10 mouse cellular contexts compared by ENCODE assay signal in the genomic region with DNA sequence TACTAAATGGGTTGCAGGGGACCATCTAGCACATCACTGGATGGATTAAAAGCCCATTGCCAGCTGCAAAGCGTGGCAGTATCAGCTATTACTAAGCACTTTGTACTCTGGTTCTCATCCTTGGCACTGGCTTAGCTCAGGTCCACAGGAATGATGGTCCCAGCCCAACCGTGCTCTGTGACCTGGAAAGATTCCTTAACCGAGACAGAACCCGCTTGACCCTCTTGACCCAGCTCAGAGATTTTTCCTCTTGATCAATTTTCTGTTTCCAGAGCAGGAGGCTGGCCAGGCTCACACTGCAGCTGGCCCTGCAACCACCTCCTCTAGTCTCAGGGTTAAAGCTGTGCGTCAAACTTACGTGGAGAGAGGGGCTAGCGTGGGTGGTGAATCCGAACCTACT. TPM values are rescaled to one million over a fixed set of nuclear protein-coding genes. Genes with fewer than 3 reads are reported as not detected.
A peak's percentile ranks its signal among the peaks of the same experiment; 100 is the strongest.
DNase-seq lines count a peak whose midpoint lies in the region; ATAC-seq and TF ChIP-seq lines count a peak whose summit lies in the region.
"Had no signal": no experiment of that assay in that cellular context is flagged by ENCODE, and none has a peak within 500 bp of the region (broad histone marks: within the 10 kb centered on the region; RNA-seq: fewer than 3 reads in every experiment).

No protein-coding gene starts in this region.

- no peak for TF ChIP-seq EP300 in heart, postnatal 0 days (IDR thresholded peaks at IDR 0.05; ENCODE audit: low read depth)

- ATAC-seq in heart, postnatal 0 days (ENCODE audit: insufficient read depth, low read depth): no peak
- no peak for ATAC-seq in embryonic facial prominence, embryonic 15.5 days (ENCODE audit: insufficient number of reproducible peaks, low FRiP score, low TSS enrichment, low read depth)
- no peak for ATAC-seq in intestine, embryonic 15.5 days
- no peak for ATAC-seq in midbrain, embryonic 14.5 days (ENCODE audit: low FRiP score, low TSS enrichment)

- 43% methylated on average over 8 of the region's 8 CpGs for WGBS in heart, postnatal 0 days
- 34% methylated on average over 8 of the region's 8 CpGs for WGBS in embryonic facial prominence, embryonic 15.5 days
- WGBS in intestine, embryonic 15.5 days: 41% methylated on average over 8 of the region's 8 CpGs
- 18% methylated on average over 8 of the region's 8 CpGs for WGBS in midbrain, embryonic 14.5 days

- intact Hi-C loops in left cerebral cortex, postnatal 4 days (cut with DNase I): no loop called here

- H3K27me3 ChIP-seq in heart, postnatal 0 days (ENCODE audit: control insufficient read depth, insufficient read depth, low read length): no peaks in the 10 kb centered on the region
- no peaks in the 10 kb centered on the region for H3K27me3 ChIP-seq in embryonic facial prominence, embryonic 15.5 days
- no peaks in the 10 kb centered on the region for H3K27me3 ChIP-seq in intestine, embryonic 15.5 days (replicated peaks)
- no peaks in the 10 kb centered on the region for H3K27me3 ChIP-seq in midbrain, embryonic 14.5 days (ENCODE audit: control insufficient read depth, insufficient read depth, low read length)

- H3K27ac ChIP-seq in heart, postnatal 0 days (ENCODE audit: low read depth): peak overlapping the region; percentile 65; the same call in 1 of the 2 replicates
- H3K27ac ChIP-seq in embryonic facial prominence, embryonic 15.5 days (replicated peaks): no peak overlapping the region
- no peak overlapping the region for H3K27ac ChIP-seq in intestine, embryonic 15.5 days
- no peak overlapping the region for H3K27ac ChIP-seq in midbrain, embryonic 14.5 days (replicated peaks; ENCODE audit: low read depth, low read length)

- peak overlapping the region; percentile 74 for H3K4me2 ChIP-seq in heart, postnatal 0 days (ENCODE audit: low read depth, low read length)
- H3K4me2 ChIP-seq in embryonic facial prominence, embryonic 15.5 days (replicated peaks): peak overlapping the region; percentile 54
- H3K4me2 ChIP-seq in intestine, embryonic 15.5 days (replicated peaks): peak overlapping the region; percentile 58
- H3K4me2 ChIP-seq in midbrain, embryonic 14.5 days (ENCODE audit: low read length): peak overlapping the region; percentile 92

- no peak for TF ChIP-seq CTCF in heart, postnatal 0 days (IDR thresholded peaks at IDR 0.05; ENCODE audit: low read depth)

- peak overlapping the region; percentile 49 for H3K9ac ChIP-seq in heart, postnatal 0 days (replicated peaks; ENCODE audit: low read depth, low read length)
- peak overlapping the region; percentile 34; the same call in 1 of the 2 replicates for H3K9ac ChIP-seq in embryonic facial prominence, embryonic 15.5 days
- 0 out of 2 replicates have a peak overlapping the region, but pooled peaks have one; percentile 38 for H3K9ac ChIP-seq in intestine, embryonic 15.5 days
- peak overlapping the region; percentile 70 for H3K9ac ChIP-seq in midbrain, embryonic 14.5 days (replicated peaks; ENCODE audit: low read length)

- no peaks in the 10 kb centered on the region for H3K36me3 ChIP-seq in heart, postnatal 0 days (replicated peaks; ENCODE audit: control insufficient read depth, insufficient read depth, low read length)
- H3K36me3 ChIP-seq in embryonic facial prominence, embryonic 15.5 days: no peaks in the 10 kb centered on the region
- H3K36me3 ChIP-seq in intestine, embryonic 15.5 days: no peaks in the 10 kb centered on the region
- no peaks in the 10 kb centered on the region for H3K36me3 ChIP-seq in midbrain, embryonic 14.5 days (ENCODE audit: control insufficient read depth, insufficient read depth, low read length)

- peak overlapping the region; percentile 46 for H3K4me3 ChIP-seq in heart, postnatal 0 days (ENCODE audit: low read depth, low read length)
- H3K4me3 ChIP-seq in embryonic facial prominence, embryonic 15.5 days (replicated peaks): peak overlapping the region; percentile 49
- peak overlapping the region; percentile 37; the same call in 1 of the 2 replicates for H3K4me3 ChIP-seq in intestine, embryonic 15.5 days (replicated peaks)
- H3K4me3 ChIP-seq in midbrain, embryonic 14.5 days (replicated peaks; ENCODE audit: low read depth, low read length): peak overlapping the region; percentile 60

- H3K9me3 ChIP-seq in heart, postnatal 0 days (replicated peaks; ENCODE audit: control insufficient read depth, low read length): no peaks in the 10 kb centered on the region
- H3K9me3 ChIP-seq in embryonic facial prominence, embryonic 15.5 days (replicated peaks): no peaks in the 10 kb centered on the region
- no peaks in the 10 kb centered on the region for H3K9me3 ChIP-seq in intestine, embryonic 15.5 days
- H3K9me3 ChIP-seq in midbrain, embryonic 14.5 days (ENCODE audit: control insufficient read depth, low read length): no peaks in the 10 kb centered on the region

- no peak for DNase-seq in heart, postnatal 0 days (ENCODE audit: low spot score)
- no peak for DNase-seq in heart, adult 8-10 months (ENCODE audit: low spot score)
- no peak for DNase-seq in midbrain, embryonic 14.5 days
- DNase-seq in T-cell, adult 2 months (ENCODE audit: low spot score): no peak
- DNase-seq in layer of hippocampus, adult 9-11 months: no peak
- no peak for DNase-seq in left cerebral cortex, postnatal 4 days
- DNase-seq: cerebellum, postnatal 10 days had no signal

- peaks cover 14% of the 10 kb centered on the region for H3K4me1 ChIP-seq in heart, postnatal 0 days (ENCODE audit: control insufficient read depth, insufficient read depth)
- peaks cover 31% of the 10 kb centered on the region for H3K4me1 ChIP-seq in embryonic facial prominence, embryonic 15.5 days
- no peaks in the 10 kb centered on the region for H3K4me1 ChIP-seq in intestine, embryonic 15.5 days (replicated peaks)
- H3K4me1 ChIP-seq in midbrain, embryonic 14.5 days (ENCODE audit: control insufficient read depth, insufficient read depth, low read length): peaks cover 28% of the 10 kb centered on the region

RNA-seq across cellular contexts. Expression of a gene that starts 1.0 kb away (rescaled TPM):
- 12.0 and 14.3 TPM in 2 replicates for total RNA-seq in heart, postnatal 0 days (2014; rRNA removed; ENCODE audit: low replicate concordance)
- 9.0 and 9.7 TPM in 2 replicates for polyA plus RNA-seq in heart, postnatal 0 days (2015; fragmentation: Nextera tagmentation; extraction: Ambion mirVana)
- total RNA-seq in heart, adult 8-10 months (2022): under 1 TPM; 0.14 to 0.72 (median 0.22) TPM
- polyA plus RNA-seq in embryonic facial prominence, embryonic 15.5 days (2015; fragmentation: Nextera tagmentation; extraction: Ambion mirVana): 14.6 and 15.4 TPM in 2 replicates
- polyA plus RNA-seq in intestine, embryonic 15.5 days (2015; fragmentation: Nextera tagmentation; extraction: Ambion mirVana): 5.2 and 6.8 TPM in 2 replicates
- polyA plus RNA-seq in midbrain, embryonic 14.5 days (2014; fragmentation: Nextera tagmentation; extraction: Ambion mirVana): 46.0 and 47.7 TPM in 2 replicates
- total RNA-seq in left cerebral cortex, postnatal 4 days (2021): 10 to 100 TPM; 36.4 to 39.0 TPM
- total RNA-seq: monocyte, adult 5-6 weeks had no signal
